ENCODE assay signal across 22 mouse cellular contexts in genomic region chr7:25313325-25313724, GRCm38 (mm10). TPM values are rescaled to one million over a fixed set of nuclear protein-coding genes. Genes with fewer than 3 reads are reported as not detected.
"Had no signal": no experiment of that assay in that cellular context is flagged by ENCODE, and none has a peak within 500 bp of the region (broad histone marks: within the 10 kb centered on the region; RNA-seq: fewer than 3 reads in every experiment).

No protein-coding gene starts in this region.

- DNase-seq: lung, adult 18-20 months; lung, embryonic 14.5 days; lung, postnatal 10 days; lung, postnatal 4 days; right cerebral cortex, adult 18-20 months; right cerebral cortex, postnatal 25 days; right cerebral cortex, postnatal 4 days; spleen, adult 18-20 months; thymus, adult 18-20 months; thymus, postnatal 14 days; thymus, postnatal 36 days had no signal

- H3K9me3 ChIP-seq: midbrain, embryonic 10.5 days; midbrain, embryonic 13.5 days; neural tube, embryonic 13.5 days; neural tube, embryonic 15.5 days had no signal

- ATAC-seq: midbrain, embryonic 13.5 days; midbrain, embryonic 16.5 days had no signal

- H3K4me2 ChIP-seq: lung, embryonic 14.5 days; midbrain, embryonic 13.5 days; neural tube, embryonic 13.5 days; neural tube, embryonic 15.5 days had no signal

- H3K27ac ChIP-seq: midbrain, embryonic 10.5 days; midbrain, embryonic 13.5 days; neural tube, embryonic 13.5 days; neural tube, embryonic 15.5 days had no signal

- H3K4me3 ChIP-seq: midbrain, embryonic 10.5 days; midbrain, embryonic 13.5 days; myocyte; neural tube, embryonic 13.5 days; neural tube, embryonic 15.5 days had no signal

- H3K36me3 ChIP-seq: midbrain, embryonic 10.5 days had no signal

- H3K9ac ChIP-seq: lung, embryonic 14.5 days; midbrain, embryonic 13.5 days; neural tube, embryonic 15.5 days had no signal

RNA-seq across cellular contexts. Expression of gene Tmem145, which starts 7.4 kb away (rescaled TPM):
- total RNA-seq: megakaryocyte, adult 5-6 weeks; megakaryocyte-erythroid progenitor cell, adult 5-6 weeks had no signal
- polyA plus RNA-seq: thymus, postnatal 0 days had no signal

RNA-seq across cellular contexts. Expression of gene Prr19, which starts 12.1 kb away (rescaled TPM):
- total RNA-seq: megakaryocyte, adult 5-6 weeks; megakaryocyte-erythroid progenitor cell, adult 5-6 weeks had no signal
- polyA plus RNA-seq: liver, embryonic 16.5 days; myocyte; small intestine, adult 2 months had no signal
